Mouse (Mus musculus) A20 (cell line): ENCODE measurements around the gene Dclk1.

Experiments
- DNase-seq: peaks from one replicate; pipeline ENCODE4 v3.0.0-alpha.2; 2011; ENCODE audit warnings: low read depth, low spot score

Dclk1 gene

GRCm38 (mm10) chr3:55260139-55260538, 18.0 kb downstream of the Dclk1 start:
- peak; percentile 9 for DNase-seq

GRCm38 (mm10) chr3:55266091-55266490, 23.9 kb downstream of the Dclk1 start:
- DNase-seq: no peak

GRCm38 (mm10) chr3:55269802-55270201, 27.6 kb downstream of the Dclk1 start:
- DNase-seq: no peak

- DNase-seq: no peak
Observed at GRCm38 (mm10) chr3:55270345-55270744, 28.2 kb downstream of the Dclk1 start.

GRCm38 (mm10) chr3:55270920-55271319, 28.8 kb downstream of the Dclk1 start:
- no peak for DNase-seq

GRCm38 (mm10) chr3:55272536-55272935, 30.4 kb downstream of the Dclk1 start:
- peak; percentile 6 for DNase-seq

- DNase-seq: no peak
Observed at GRCm38 (mm10) chr3:55276446-55276845, 34.3 kb downstream of the Dclk1 start.

GRCm38 (mm10) chr3:55276851-55277250, 34.7 kb downstream of the Dclk1 start:
- peak; percentile 78 for DNase-seq

GRCm38 (mm10) chr3:55277829-55278228, 35.7 kb downstream of the Dclk1 start:
- DNase-seq: peak; percentile 37

GRCm38 (mm10) chr3:55279923-55280322, 37.8 kb downstream of the Dclk1 start:
- DNase-seq: no peak

GRCm38 (mm10) chr3:55280471-55280870, 38.3 kb downstream of the Dclk1 start:
- peak; percentile 15 for DNase-seq

GRCm38 (mm10) chr3:55284215-55284614, 42.1 kb downstream of the Dclk1 start:
- DNase-seq: no peak

GRCm38 (mm10) chr3:55288726-55289125, 46.6 kb downstream of the Dclk1 start:
- no peak for DNase-seq

- no peak for DNase-seq
Observed at GRCm38 (mm10) chr3:55291964-55292363, 49.8 kb downstream of the Dclk1 start.

- peak; percentile 8 for DNase-seq
Observed at GRCm38 (mm10) chr3:55292783-55293430, 50.7 kb downstream of the Dclk1 start.

GRCm38 (mm10) chr3:55305653-55306052, 63.5 kb downstream of the Dclk1 start:
- no peak for DNase-seq

GRCm38 (mm10) chr3:55307553-55308177, 65.5 kb downstream of the Dclk1 start:
- no peak for DNase-seq

- DNase-seq: no peak
Observed at GRCm38 (mm10) chr3:55309961-55310360, 67.8 kb downstream of the Dclk1 start.

- no peak for DNase-seq
Observed at GRCm38 (mm10) chr3:55315827-55316226, 73.7 kb downstream of the Dclk1 start.

GRCm38 (mm10) chr3:55318021-55318420, 75.9 kb downstream of the Dclk1 start:
- DNase-seq: no peak

GRCm38 (mm10) chr3:55320572-55320971, 78.4 kb downstream of the Dclk1 start:
- DNase-seq: no peak

- DNase-seq: no peak
Observed at GRCm38 (mm10) chr3:55324029-55324428, 81.9 kb downstream of the Dclk1 start.

- no peak for DNase-seq
Observed at GRCm38 (mm10) chr3:55330496-55330895, 88.3 kb downstream of the Dclk1 start.
